Mouse (Mus musculus): Measurements from ENCODE around the gene Gm42906. TPM values are rescaled to one million over a fixed set of nuclear protein-coding genes. Genes with fewer than 3 reads are reported as not detected.

Gm42906 gene
- total and polyA plus RNA-seq, 3 experiments = not detected

GRCm38 (mm10) chr5:151189789-151190378 is 238.1 kb downstream of the Gm42906 start:
- Histone ChIP-seq H3K27me3 (replicated peaks) (no peaks in the 10 kb centered on the region), H3K4me3 (replicated peaks in 1 of 3; ENCODE audit: low read depth in 2 of 3, low read length in 2 of 3, poor library complexity in 1 of 3) (peak overlapping the region; percentile 7 to 61 (median 35)), H3K27ac (ENCODE audit: insufficient read depth, low read depth) (no peak overlapping the region), H3K9ac (ENCODE audit: insufficient read depth, low read depth) (peak overlapping the region; percentile 34; the same call in 1 of the 2 replicates), H3K4me2 (ENCODE audit: insufficient read depth, low read depth, poor library complexity, severe bottlenecking) (peak overlapping the region; percentile 53), H3K36me3 (replicated peaks in 1 of 2; ENCODE audit: control insufficient read depth in 1 of 2, insufficient read depth in 1 of 2, low read length in 1 of 2) (no peaks in the 10 kb centered on the region), H3K79me2 (replicated peaks; ENCODE audit: control insufficient read depth, extremely low read depth, insufficient read depth, poor library complexity, severe bottlenecking) (no peaks in the 10 kb centered on the region), H3K4me1 (ENCODE audit: control insufficient read depth in 1 of 2, insufficient read depth in 2 of 2) (0 out of 4 replicates have a peak, but pooled peaks cover 0 to 3% of the 10 kb centered on the region in 2 experiments), H3K9me3 (replicated peaks; ENCODE audit: low read length) (no peaks in the 10 kb centered on the region)
- TF ChIP-seq USF2 (conservative IDR thresholded peaks at IDR 0.05; ENCODE audit: low read depth, low read length) (peak; percentile 62; the same call in 1 of the 2 replicates), USF1 (IDR thresholded peaks at IDR 0.05; ENCODE audit: low read depth, low read length) (peak; percentile 82), EP300 (IDR thresholded peaks at IDR 0.05; ENCODE audit: low read length) (no peak), IRF4 (IDR thresholded peaks at IDR 0.05; ENCODE audit: low read depth, low read length) (no peak), ZC3H11A (IDR thresholded peaks at IDR 0.05; ENCODE audit: low read depth, low read length) (no peak), ZMIZ1 (IDR thresholded peaks at IDR 0.05; ENCODE audit: low read depth, low read length) (no peak), RCOR1 (conservative IDR thresholded peaks at IDR 0.05; ENCODE audit: low read depth, low read length) (no peak), PAX5 (IDR thresholded peaks at IDR 0.05; ENCODE audit: low read length) (no peak), CHD2 (IDR thresholded peaks at IDR 0.05; ENCODE audit: low read length) (no peak), SMC3 (IDR thresholded peaks at IDR 0.05; ENCODE audit: low read depth, low read length) (no peak), JUND (conservative IDR thresholded peaks at IDR 0.05; ENCODE audit: low read depth, low read length) (no peak), KAT2A (IDR thresholded peaks at IDR 0.05; ENCODE audit: insufficient replicate concordance, low read length) (no peak), E2F4 (IDR thresholded peaks at IDR 0.05; ENCODE audit: insufficient replicate concordance, low read depth, low read length) (no peak)
- peak; percentile 45 for DNase-seq (ENCODE audit: extremely low read depth)
- dilution Hi-C loops (cut with MboI; ENCODE audit: extremely low pct_ligation_motif_present, extremely low pct_unique_long_range_greater_than_20kb, low sequenced_read_pairs) = no loop called here
- in situ Hi-C loops (cut with MboI; ENCODE audit: low pct_ligation_motif_present, low pct_unique_long_range_greater_than_20kb, low sequenced_read_pairs) = no loop called here

- TF ChIP-seq PAX5 (IDR thresholded peaks at IDR 0.05; ENCODE audit: low read length) = no peak
- no peak for TF ChIP-seq NRF1 (IDR thresholded peaks at IDR 0.05; ENCODE audit: low read depth, low read length)
- H3K79me2 ChIP-seq (replicated peaks; ENCODE audit: control insufficient read depth, extremely low read depth, insufficient read depth, poor library complexity, severe bottlenecking) = no peaks in the 10 kb centered on the region
- no peaks in the 10 kb centered on the region for H3K9me3 ChIP-seq (replicated peaks; ENCODE audit: low read length)
- H3K4me3 ChIP-seq (replicated peaks in 1 of 3; ENCODE audit: low read depth in 2 of 3, low read length in 2 of 3, poor library complexity in 1 of 3) = no peak overlapping the region
- H3K36me3 ChIP-seq (replicated peaks in 1 of 2; ENCODE audit: control insufficient read depth in 1 of 2, insufficient read depth in 1 of 2, low read length in 1 of 2) = no peaks in the 10 kb centered on the region
- 0 out of 4 replicates have a peak, but pooled peaks cover 0 to 3% of the 10 kb centered on the region in 2 experiments for H3K4me1 ChIP-seq (ENCODE audit: control insufficient read depth in 1 of 2, insufficient read depth in 2 of 2)
- H3K27ac ChIP-seq (ENCODE audit: insufficient read depth, low read depth) = no peak overlapping the region
- H3K27me3 ChIP-seq (replicated peaks) = no peaks in the 10 kb centered on the region
- dilution Hi-C loops (cut with MboI; ENCODE audit: extremely low pct_ligation_motif_present, extremely low pct_unique_long_range_greater_than_20kb, low sequenced_read_pairs) = no loop called here
- H3K4me2 ChIP-seq (ENCODE audit: insufficient read depth, low read depth, poor library complexity, severe bottlenecking) = peak overlapping the region; percentile 17; the same call in 1 of the 2 replicates
- no peak for DNase-seq (ENCODE audit: extremely low read depth)
- H3K9ac ChIP-seq (ENCODE audit: insufficient read depth, low read depth) = no peak overlapping the region
- in situ Hi-C loops (cut with MboI; ENCODE audit: low pct_ligation_motif_present, low pct_unique_long_range_greater_than_20kb, low sequenced_read_pairs) = no loop called here
Measured at GRCm38 (mm10) chr5:151189321-151189720, 238.6 kb downstream of the Gm42906 start.
